Mouse (Mus musculus) lung, adult 2 months (tissue): Measurements from ENCODE around the gene Synrg.

Source experiments
- CTCF ChIP-seq: fragments of 200-500 bp; IDR thresholded peaks from 2 replicates; pipeline ENCODE4 v1.5.1; 2011; ENCODE audit warnings: mild to moderate bottlenecking, low read length, control low read depth; ENCODE audit not compliant: insufficient read depth
- POLR2A ChIP-seq: fragments of 200-500 bp; IDR thresholded peaks from 2 replicates; pipeline ENCODE4 v1.6.1; 2011; ENCODE audit warnings: low read depth, mild to moderate bottlenecking, control low read depth, low read length, borderline replicate concordance; ENCODE audit errors: extremely low read depth

GRCm38 (mm10) chr11:84033671-84034070, 69.4 kb downstream of the Synrg start:
- TF ChIP-seq CTCF (no peak), POLR2A (no peak)
